Mouse (Mus musculus): Measurements from ENCODE around the gene Tmem211.

The Tmem211 gene

DNA sequence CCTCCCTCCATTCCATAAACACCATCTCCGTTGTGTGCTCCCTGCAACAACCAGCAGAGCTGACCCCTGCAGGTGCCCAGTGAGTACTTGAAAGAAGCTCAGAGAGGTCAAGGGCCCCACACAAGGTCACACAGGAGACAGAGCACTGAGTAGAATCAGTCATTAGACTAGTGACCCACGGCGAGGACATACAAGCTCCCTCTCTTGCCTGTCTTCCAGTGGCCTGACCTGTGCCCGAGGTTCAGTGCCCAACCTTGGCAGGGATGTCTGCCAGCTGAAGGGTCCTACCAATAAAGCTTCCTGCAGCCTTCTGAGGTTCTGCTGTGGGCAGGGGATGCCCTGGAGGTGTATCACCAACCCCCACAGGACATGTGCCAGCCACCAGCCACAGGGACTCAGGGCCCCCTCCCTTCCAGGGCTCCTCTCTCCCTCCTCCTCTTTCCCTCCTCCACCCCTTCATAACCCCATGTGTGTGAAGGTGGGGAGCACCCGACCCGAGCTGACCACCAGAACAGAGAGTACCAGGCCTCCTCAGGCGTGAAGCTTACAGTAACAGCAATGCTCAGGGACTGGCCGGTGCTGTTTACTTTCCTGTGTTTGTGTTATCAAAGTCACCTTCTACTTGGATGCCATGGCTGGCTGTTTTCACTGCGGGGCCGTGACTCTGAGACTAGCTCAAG lies 14.4 kb upstream of the Tmem211 start:
- no peak for DNase-seq (ENCODE audit: low read depth, low spot score)

DNA sequence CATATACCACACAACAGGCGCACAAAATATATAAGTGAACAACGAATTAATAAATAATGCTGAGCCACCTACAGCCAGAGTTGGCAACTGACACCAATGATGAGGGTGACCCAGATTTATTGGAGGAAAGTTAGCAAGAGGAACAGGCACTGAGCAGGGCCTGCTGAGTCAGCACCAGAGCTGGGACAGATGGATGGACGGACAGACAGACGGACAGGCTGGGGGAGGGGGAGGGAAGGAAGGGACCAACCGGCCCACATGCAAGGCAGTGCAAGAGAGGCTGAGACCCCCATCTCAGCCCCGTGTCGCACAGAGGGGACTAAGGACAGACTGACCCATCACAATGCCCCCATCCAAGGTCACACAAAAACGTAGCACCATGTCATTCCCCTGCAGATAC lies 12.7 kb upstream of the Tmem211 start:
- no peak for DNase-seq (ENCODE audit: low read depth, low spot score)

DNA sequence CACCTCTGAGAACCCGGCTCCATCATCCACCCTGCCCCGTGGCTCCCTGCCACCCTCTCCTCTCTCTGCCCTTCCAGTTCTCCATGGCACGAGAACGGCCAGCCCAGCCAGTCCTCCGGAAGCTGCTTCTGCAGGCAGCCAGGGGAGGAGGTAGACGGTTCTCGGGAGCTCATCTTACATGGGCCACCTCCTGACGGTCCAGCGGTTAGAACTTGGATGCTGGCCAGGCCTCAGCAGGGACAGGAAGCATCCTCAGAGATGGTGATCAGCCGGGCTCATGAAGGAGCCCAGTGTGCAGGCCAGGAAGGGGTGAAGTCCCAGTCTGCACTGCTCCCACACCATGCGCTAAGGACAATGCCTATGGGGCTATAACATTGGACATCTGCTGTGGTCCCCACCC lies 12.3 kb upstream of the Tmem211 start:
- no peak for DNase-seq (ENCODE audit: low read depth, low spot score)

DNA sequence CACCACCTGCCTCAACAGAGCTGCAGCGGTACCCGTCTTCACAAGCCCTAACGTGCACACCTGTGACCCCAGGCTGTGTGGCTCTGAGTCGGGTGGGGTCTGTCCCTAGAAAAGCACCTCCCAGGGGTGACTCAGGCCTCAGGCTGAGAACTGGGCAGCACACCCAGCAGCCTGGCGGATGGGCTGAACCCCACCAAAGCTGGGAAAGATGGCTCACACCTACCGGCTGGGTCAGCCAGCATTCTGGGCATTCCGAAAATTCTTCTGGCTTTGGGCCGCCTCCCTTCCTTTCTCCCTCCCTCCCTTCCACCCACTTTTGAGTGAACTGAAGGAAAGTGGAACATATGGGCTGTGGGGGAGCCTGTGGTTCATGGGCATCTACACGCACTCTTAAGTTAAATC lies 11.1 kb upstream of the Tmem211 start:
- DNase-seq (ENCODE audit: low read depth, low spot score), result no peak

DNA sequence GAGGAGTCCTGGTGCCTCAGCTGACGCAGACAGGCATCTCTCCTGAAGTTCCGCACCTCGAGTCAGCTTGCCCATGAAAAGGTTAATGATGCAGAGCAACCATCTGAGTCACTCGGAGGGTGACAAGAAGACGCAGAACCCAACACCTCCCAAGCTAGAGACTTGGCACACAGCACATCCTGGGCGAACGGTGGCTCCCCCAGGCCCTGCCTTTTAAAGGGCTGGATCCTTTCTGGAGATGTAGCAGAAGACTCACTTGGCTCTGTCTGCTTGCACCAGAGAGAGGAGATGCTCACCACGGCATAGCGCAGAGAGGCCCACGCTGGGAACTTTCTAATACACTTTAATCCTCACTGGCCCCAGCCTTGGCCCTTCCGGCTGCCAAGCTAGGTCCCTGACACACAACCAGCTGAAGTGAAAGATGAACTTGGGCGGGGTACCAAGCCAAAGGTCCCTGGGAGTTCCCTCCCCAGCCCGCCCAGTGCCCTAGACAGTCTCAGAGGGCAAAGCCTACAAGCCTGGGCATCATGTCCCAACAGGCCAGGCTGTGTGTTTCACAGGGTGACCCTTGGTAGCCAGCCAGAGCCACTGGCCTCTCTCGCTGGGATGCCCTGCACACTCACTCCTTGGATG lies 10.3 kb upstream of the Tmem211 start:
- DNase-seq (ENCODE audit: low read depth, low spot score), result no peak

DNA sequence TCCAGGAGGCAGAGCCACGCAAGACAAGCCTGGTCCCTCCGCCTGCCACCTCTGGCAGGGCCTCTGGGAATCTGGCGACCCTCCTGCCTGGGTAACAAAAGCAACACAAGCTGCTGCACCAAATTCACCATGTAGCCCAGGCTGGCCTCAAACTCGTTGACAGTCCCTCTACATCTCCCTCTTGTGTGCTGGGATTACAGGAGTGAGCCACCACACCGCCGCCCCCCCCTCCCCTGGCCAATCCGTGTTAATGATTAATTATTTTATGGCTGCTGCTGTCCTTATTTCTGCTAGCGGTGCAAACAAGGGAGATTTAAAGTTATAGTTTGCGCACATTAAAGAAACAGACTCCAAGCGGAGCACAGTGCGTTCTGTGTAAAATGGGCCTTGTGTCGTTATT lies 9.6 kb upstream of the Tmem211 start:
- DNase-seq (ENCODE audit: low read depth, low spot score), result no peak

DNA sequence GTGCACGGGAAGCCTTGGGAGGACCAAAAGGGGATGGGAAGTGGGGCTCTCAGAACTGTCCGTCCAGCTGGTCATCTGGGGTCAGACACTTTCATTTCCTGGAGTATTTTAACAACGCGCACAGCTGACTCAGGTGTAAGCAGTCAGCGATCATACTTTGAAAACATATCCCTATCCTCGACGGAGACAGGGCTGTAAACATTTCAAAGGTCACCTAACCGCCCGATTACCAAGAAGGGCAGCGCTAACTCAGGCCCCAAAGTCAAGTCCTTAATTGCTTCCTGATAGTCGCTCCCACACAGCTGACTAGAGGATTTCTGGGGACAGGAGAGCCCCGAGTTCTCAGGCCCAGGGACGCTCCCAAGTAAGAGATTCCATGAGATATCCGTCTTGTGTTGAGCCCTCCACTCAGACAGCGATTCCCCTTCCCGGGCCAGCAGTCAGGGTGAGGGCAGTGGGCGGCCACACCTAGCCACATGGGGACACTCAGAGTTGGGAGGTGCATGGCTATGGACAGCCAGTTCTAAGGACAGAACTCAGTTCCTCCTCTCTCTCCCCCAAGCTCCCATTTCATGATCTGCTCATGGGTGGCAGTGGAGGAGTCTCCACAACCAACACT lies 8.0 kb upstream of the Tmem211 start:
- no peak for DNase-seq (ENCODE audit: low read depth, low spot score)

DNA sequence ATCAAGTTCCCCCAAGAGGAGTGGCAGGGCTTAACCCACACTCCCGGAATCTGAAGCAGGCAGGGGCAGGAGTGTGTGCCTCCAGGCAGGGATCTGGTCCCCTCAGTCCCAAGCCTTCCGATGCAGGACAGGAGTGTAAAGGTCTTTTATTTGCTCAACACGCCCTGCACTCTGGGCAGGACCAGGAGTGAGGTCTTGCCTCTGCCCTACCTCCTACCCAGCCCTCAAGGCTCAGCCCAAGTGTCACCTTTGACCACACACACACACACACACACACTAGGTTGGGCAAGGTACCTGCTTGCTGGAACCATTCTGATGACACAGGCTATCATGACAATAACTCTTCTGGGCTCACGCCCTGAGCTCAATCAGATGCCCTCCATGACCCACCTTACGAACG lies 7.3 kb upstream of the Tmem211 start:
- no peak for DNase-seq (ENCODE audit: low read depth, low spot score)

DNA sequence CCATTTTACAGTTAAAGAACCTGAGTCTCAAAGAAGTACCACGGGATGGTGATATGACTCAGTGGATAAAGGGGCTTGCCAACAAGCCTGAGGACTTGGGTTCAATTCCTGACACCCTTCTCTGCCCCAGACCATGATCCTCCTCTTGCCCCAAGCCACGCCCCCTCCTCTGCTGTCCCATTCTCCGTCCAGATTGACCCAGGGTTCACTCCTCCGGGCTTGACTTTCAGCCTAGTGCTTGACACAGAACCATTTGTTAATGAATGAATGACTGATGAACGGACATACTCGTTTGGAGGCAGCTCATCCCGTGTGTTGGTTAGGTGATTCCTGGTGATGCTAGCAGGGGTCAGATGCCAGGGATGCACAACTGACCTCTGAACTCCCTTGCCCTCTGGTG lies 6.8 kb upstream of the Tmem211 start:
- no peak for DNase-seq (ENCODE audit: low read depth, low spot score)

DNA sequence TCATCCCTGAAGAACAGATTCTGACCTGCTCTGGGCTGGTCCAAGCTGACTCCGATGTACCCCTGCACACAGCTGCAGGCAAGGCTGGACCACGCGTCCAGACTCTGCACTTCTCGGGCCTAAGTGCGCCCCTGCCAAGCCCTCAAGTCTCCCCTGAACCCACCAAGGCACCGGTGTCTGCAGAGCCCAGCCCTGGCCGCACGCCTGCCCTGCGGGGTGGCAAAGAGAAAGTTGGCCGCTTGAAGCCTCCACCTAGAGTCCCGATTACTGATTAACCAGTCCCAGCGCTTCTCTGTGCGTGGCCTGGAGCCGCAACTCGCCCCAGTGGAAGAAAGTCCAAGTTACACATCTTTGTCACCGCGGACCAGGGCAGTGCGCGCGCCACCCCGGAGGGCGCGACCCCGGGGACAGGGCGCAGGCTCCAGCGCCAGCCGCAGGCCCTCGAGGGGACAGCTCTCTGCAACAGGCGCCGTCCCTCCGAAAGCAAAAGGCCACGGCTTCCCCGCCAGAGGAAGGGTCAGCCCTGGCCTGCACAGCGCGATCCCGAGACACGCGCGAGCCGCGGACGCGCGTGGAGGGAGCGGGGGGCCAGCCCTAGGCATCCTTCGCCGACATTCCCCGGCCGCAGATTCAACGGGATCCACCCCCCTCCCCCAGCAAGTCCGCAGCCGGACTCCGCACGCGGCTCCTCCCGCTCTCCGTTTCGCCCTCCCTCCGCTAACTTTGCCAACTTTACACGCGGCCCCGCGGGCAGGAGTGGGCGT lies 6.1 kb upstream of the Tmem211 start:
- no peak for DNase-seq (ENCODE audit: low read depth, low spot score)

DNA sequence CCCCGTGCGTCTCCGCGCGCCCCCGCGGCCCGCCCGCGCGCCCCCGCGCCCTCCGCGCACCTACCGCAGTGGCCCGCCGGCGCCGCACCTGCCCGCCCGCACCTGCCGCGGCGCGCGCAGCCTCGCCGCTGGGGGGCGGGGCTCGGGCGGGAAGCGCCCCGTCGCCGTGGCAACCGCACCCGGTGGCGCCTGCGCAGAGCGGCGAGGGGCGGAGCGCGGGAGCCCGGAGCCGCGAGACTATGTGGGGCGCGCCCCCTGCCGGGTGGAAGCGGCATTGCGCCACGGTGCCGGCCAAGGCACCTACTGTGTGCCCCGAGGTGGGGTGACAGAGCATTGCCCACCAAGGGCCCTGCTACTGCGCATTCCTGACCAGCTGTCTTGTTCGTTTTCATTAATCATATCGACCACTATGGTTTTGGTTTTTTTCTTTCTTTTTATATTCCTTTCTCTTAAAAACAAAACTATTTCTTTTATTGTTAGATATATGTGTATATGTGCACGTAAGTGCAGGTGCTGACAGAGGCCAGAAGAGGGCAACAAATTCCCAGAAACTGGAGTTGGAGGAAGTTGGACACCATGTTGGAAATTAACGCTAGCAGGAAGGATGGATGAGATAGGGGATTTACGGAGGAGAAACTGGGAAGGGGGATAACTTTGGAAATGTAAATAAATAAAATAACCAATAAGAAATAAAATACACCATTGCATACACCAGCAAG lies 5.4 kb upstream of the Tmem211 start, which contains the start of gene 2900026A02Rik:
Gene 2900026A02Rik (minus strand): TSS at position 90 of the 719 bp plus-strand sequence.
- no peak for DNase-seq (ENCODE audit: low read depth, low spot score)

DNA sequence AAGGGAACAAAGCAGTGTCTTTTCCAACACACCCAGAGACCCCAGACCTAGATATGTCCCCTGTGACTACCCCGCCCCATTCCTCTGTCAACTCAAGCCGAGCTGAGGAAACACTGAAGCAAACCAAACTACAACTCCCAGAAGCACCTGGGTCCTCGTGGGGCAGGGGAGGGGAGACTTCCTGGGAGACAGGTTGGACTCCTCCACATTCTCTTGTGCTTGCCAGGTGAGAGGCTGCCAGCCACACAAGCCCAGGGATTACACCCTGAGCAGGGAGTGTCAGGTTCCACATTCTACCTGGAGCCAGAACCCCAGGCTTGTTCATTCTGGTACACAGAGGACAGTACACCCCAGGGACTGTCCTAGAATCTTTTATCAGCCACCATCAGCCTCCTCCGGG lies 2.8 kb upstream of the Tmem211 start:
- no peak for DNase-seq (ENCODE audit: low read depth, low spot score)

DNA sequence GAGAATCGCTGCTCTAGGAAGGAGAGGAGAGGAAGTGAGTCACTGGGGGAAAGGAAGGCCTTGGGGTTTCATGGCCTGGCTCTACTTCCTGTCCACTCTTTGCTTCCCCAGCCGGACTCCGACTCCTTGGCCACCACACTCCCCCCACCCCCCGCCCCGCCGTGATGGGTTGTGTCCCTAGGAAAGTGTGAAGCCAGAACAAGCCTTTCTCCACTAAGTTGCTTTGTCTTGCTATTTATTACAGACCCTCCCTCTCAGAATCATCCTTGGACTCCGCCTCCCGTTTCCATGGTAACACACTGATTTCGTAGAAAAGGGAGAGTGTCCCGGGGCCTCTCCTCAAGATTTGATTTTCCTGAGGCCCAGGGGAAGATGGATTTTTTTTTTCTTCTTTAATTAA lies 1.4 kb upstream of the Tmem211 start:
- no peak for DNase-seq (ENCODE audit: low read depth, low spot score)

DNA sequence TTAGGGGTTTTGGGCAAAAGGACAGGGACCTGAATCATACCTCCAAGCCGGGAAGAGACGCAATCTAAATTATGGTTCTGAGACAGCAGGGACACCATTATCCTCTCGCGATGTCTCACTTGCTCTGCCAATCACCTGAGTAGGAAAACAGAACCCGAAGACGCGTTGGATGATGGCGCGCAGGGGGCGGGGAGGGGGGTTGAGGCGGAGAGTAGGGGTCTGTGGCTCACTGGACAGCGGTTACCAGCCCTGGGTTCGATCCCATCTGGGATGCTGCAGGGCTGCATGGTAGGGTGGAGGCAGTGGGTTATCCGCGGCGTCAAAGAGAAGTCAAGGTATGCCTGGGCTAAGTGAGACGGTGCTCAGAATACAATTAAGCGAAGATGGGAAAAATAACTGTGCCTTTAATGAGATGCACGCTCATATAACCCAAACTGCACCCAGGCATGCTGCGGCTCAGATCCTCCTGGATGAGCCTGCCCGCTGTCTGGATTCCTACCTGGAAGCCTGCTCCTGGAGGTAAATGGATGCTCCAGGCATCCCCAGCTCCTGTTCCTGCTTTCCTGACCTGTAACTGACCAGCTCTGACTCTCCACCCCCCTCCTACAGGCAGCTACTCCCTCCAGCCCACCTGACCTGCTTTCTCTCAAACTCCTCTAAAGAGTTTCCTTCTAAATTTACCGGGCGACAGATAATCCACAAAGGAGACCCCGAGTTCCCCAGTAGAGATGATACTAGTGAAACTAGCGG lies 848 bp upstream of the Tmem211 start:
- DNase-seq (ENCODE audit: low read depth, low spot score), result no peak

DNA sequence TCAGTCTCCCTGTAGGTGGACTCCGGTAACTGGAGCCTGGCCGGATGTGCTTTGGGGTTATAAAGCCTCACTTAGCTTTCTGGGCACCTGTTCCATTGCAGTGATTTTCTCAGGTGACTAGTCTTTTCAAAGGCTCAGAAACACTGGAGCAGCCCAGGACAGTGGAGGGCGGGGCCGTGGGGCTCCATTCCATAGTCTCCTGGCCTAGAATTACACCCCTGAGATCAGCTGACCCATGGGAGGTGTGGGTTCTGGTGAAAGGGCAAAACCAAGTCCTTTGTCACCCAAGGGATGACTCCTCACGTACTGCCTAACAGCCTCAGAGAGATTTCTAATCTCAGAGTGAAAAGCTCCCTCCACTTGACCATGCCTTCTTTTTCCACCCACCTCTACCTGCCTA lies 3.5 kb downstream of the Tmem211 start:
- no peak for DNase-seq (ENCODE audit: low read depth, low spot score)

DNA sequence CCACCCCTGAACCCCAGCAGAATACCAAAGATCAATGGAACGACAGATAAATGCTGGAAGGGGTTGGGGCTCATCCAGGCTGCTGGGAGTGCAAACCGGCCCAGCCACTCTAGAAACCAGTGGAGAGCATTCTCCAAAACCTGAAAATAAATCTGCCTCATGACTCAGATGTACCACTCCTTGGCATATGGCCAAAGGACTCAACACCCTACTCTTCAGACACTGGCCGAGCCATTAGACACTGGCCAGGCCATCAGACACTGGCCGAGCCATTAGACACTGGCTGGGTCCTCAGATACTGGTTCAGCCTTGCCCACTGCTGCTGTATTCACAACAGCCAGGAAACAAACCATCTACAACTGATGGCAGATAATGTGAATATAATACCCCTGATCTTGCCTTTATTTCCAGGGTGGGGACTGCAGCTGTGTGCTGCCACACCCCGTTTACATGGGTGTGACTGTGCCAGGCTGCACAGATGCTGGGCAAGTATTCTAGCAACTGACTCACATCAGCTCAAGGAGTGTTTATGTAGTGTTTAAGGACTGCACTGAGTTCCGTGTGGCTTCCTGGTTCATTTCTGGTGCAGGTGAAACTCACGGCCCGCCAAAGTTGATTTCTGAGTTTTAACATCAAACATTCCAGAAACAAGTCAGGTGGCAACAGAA lies 22.7 kb downstream of the Tmem211 start:
- DNase-seq (ENCODE audit: low read depth, low spot score), result no peak

DNA sequence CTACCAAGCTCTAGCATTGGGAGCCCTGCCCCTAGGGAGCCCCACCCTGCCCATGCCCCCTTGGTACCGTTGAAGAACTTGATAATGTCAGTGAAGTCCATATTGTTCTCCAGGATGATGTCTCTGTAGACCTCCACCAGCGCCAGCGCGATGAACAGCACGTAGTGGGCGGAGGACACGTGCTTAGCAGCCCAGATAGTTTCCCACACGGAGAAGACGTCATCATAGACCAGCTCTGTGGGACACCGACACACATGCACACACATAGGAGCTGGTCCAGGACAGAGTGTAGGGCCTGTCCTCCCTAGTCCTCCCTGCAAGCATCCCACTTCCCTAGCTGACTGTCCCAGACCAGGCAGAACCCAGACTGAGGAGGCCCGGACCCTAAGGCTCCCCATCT lies 24.1 kb downstream of the Tmem211 start:
- no peak for DNase-seq (ENCODE audit: low read depth, low spot score)

DNA sequence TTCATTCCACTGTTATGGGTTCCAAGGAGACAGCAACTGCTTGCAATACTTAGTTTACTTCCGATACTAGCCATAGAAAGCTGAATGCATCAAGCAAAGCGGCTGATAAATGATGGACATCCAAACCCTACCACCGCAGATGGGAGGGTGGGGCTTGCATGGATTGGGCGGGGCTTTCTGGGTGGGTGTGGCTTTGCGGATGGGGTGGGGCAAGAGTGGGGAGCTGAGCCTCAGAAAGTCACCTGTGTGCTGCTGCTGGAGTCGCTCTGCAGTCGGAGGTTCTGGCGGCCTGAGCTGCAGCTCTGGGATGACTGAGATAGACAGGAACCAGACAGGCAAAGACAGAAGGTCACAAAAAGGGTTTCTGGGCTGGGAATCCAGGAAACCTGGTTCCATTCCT lies 38.9 kb downstream of the Tmem211 start:
- no peak for DNase-seq (ENCODE audit: low read depth, low spot score)

DNA sequence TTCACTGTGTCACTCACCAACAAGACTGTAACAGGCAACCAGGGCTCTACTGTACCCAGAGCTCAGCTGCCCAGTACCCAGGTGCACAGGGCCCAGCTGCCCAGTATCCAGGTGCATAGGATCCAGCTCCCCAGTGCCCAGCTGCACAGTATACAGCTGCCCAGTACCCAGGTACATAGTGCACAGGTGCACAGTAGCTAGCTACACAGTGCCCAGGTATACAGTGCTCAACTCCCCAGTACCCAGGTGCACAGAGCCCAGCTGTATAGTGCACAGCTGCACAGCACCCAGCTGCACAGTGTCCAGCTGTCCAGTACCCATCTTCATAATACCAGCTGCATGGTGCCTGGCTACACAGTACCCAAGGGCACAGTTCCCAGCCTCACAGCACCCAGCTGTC lies 41.5 kb downstream of the Tmem211 start:
- no peak for DNase-seq (ENCODE audit: low read depth, low spot score)

DNA sequence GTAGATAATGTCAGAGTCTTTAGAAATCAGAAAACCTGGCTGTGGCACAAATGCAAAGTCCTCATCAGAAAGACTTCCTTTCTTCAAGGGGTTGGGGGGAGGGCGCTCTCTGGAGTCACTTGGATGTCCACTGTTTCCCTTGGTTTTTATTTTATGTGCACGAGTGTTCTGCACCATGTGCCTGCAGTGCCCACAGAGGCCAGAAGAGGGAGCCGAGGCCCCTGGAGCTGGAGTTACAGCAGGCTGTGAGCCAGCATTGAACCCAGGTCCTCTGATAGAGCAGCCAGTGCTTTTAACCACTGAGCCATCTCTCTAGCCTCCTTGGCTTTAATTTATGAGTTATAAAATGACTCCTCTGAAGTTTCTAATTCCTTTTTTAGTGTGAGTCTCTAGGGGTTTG lies 43.3 kb downstream of the Tmem211 start:
- no peak for DNase-seq (ENCODE audit: low read depth, low spot score)

Measured in A20 (cell line).